In genomic region chr6:113695766-113696355, GRCm38 (mm10) we compare ENCODE assay signal across 8 mouse cellular contexts. TPM values are rescaled to one million over a fixed set of nuclear protein-coding genes. Genes with fewer than 3 reads are reported as not detected.
DNase-seq lines count a peak whose midpoint lies in the region; ATAC-seq and TF ChIP-seq lines count a peak whose summit lies in the region.

No protein-coding gene starts in this region.

- peak; percentile 19 for DNase-seq in lung, postnatal 10 days
- no peak for DNase-seq in lung, postnatal 14 days
- no peak for DNase-seq in urinary bladder, postnatal 10 days (ENCODE audit: low spot score)
- DNase-seq in right cerebral cortex, postnatal 14 days = no peak
- DNase-seq in lung, adult 2 months = no peak

- 70% methylated on average over 4 of the region's 4 CpGs for WGBS in embryonic facial prominence, embryonic 13.5 days
- WGBS in intestine, embryonic 15.5 days = 43% methylated on average over 4 of the region's 4 CpGs
- WGBS in neural tube, embryonic 15.5 days = 67% methylated on average over 4 of the region's 4 CpGs
- WGBS in lung, adult 2 months = 45% methylated on average over 4 of the region's 4 CpGs

- H3K27ac ChIP-seq in embryonic facial prominence, embryonic 13.5 days = peak overlapping the region; percentile 91; the same call in 1 of the 2 replicates
- peak overlapping the region; percentile 92 for H3K27ac ChIP-seq in intestine, embryonic 15.5 days
- H3K27ac ChIP-seq in neural tube, embryonic 15.5 days (replicated peaks) = peak overlapping the region; percentile 85

- H3K9me3 ChIP-seq in embryonic facial prominence, embryonic 13.5 days = no peaks in the 10 kb centered on the region
- H3K9me3 ChIP-seq in intestine, embryonic 15.5 days = no peaks in the 10 kb centered on the region
- no peaks in the 10 kb centered on the region for H3K9me3 ChIP-seq in neural tube, embryonic 15.5 days (replicated peaks)

- no peak for ATAC-seq in embryonic facial prominence, embryonic 13.5 days (ENCODE audit: insufficient number of reproducible peaks, insufficient read depth, low FRiP score, low TSS enrichment, low read depth)
- ATAC-seq in intestine, embryonic 15.5 days = no peak
- no peak for ATAC-seq in neural tube, embryonic 15.5 days (ENCODE audit: low FRiP score)

- no peak for TF ChIP-seq CTCF in lung, adult 2 months (IDR thresholded peaks at IDR 0.05; ENCODE audit: insufficient read depth, low read length)

- H3K36me3 ChIP-seq in embryonic facial prominence, embryonic 13.5 days = peaks cover 11% of the 10 kb centered on the region
- H3K36me3 ChIP-seq in intestine, embryonic 15.5 days = no peaks in the 10 kb centered on the region
- no peaks in the 10 kb centered on the region for H3K36me3 ChIP-seq in neural tube, embryonic 15.5 days

- peak overlapping the region; percentile 93 for H3K4me2 ChIP-seq in embryonic facial prominence, embryonic 13.5 days
- H3K4me2 ChIP-seq in intestine, embryonic 15.5 days (replicated peaks) = peak overlapping the region; percentile 57
- H3K4me2 ChIP-seq in neural tube, embryonic 15.5 days = peak overlapping the region; percentile 96

- peaks cover 24% of the 10 kb centered on the region for H3K4me1 ChIP-seq in embryonic facial prominence, embryonic 13.5 days
- peaks cover 14% of the 10 kb centered on the region for H3K4me1 ChIP-seq in intestine, embryonic 15.5 days (replicated peaks)
- H3K4me1 ChIP-seq in neural tube, embryonic 15.5 days = peaks cover 36% of the 10 kb centered on the region
- peaks cover 10% of the 10 kb centered on the region for H3K4me1 ChIP-seq in lung, adult 2 months (ENCODE audit: control insufficient read depth, insufficient read depth, low read length)

- peak overlapping the region; percentile 62; the same call in 1 of the 2 replicates for H3K9ac ChIP-seq in embryonic facial prominence, embryonic 13.5 days
- H3K9ac ChIP-seq in intestine, embryonic 15.5 days = no peak overlapping the region
- H3K9ac ChIP-seq in neural tube, embryonic 15.5 days (replicated peaks) = peak overlapping the region; percentile 49; the same call in 1 of the 2 replicates

- H3K27me3 ChIP-seq in embryonic facial prominence, embryonic 13.5 days = no peaks in the 10 kb centered on the region
- no peaks in the 10 kb centered on the region for H3K27me3 ChIP-seq in intestine, embryonic 15.5 days (replicated peaks)
- no peaks in the 10 kb centered on the region for H3K27me3 ChIP-seq in neural tube, embryonic 15.5 days (replicated peaks)

- TF ChIP-seq POLR2A in lung, adult 2 months (IDR thresholded peaks at IDR 0.05; ENCODE audit: borderline replicate concordance, extremely low read depth, low read depth, low read length) = no peak

- peak overlapping the region; percentile 91 for H3K4me3 ChIP-seq in embryonic facial prominence, embryonic 13.5 days
- H3K4me3 ChIP-seq in intestine, embryonic 15.5 days (replicated peaks) = no peak overlapping the region; the same call in 1 of the 2 replicates
- H3K4me3 ChIP-seq in neural tube, embryonic 15.5 days (replicated peaks) = peak overlapping the region; percentile 87
- H3K4me3 ChIP-seq in lung, adult 2 months (replicated peaks; ENCODE audit: extremely low read depth, low read depth, low read length) = no peak overlapping the region

RNA-seq across cellular contexts. Expression of gene Tatdn2, which starts 1.0 kb away (rescaled TPM):
- polyA plus RNA-seq in embryonic facial prominence, embryonic 13.5 days (2015; fragmentation: Nextera tagmentation; extraction: Ambion mirVana) = 0.70 and 0.72 TPM in 2 replicates
- 0.97 and 1.2 TPM in 2 replicates for polyA plus RNA-seq in intestine, embryonic 15.5 days (2015; fragmentation: Nextera tagmentation; extraction: Ambion mirVana)
- 0.96 and 1.4 TPM in 2 replicates for polyA plus RNA-seq in neural tube, embryonic 15.5 days (2015; fragmentation: Nextera tagmentation; extraction: Ambion mirVana)
- 21.0 and 24.5 TPM in 2 replicates for polyA plus RNA-seq in lung, adult 2 months (2012; rRNA removed)

RNA-seq across cellular contexts. Expression of gene Ghrl, which starts 23.8 kb away (rescaled TPM):
- polyA plus RNA-seq in embryonic facial prominence, embryonic 13.5 days (2015; fragmentation: Nextera tagmentation; extraction: Ambion mirVana) = 0.32 TPM in 1 of 2 replicates, not detected in the other
- 103 and 125 TPM in 2 replicates for polyA plus RNA-seq in intestine, embryonic 15.5 days (2015; fragmentation: Nextera tagmentation; extraction: Ambion mirVana)
- 1.1 and 1.9 TPM in 2 replicates for polyA plus RNA-seq in neural tube, embryonic 15.5 days (2015; fragmentation: Nextera tagmentation; extraction: Ambion mirVana)
- 1.8 and 2.0 TPM in 2 replicates for polyA plus RNA-seq in lung, adult 2 months (2012; rRNA removed)

RNA-seq across cellular contexts. Expression of gene Sec13, which starts 44.7 kb away (rescaled TPM):
- polyA plus RNA-seq in embryonic facial prominence, embryonic 13.5 days (2015; fragmentation: Nextera tagmentation; extraction: Ambion mirVana) = 288 and 296 TPM in 2 replicates
- polyA plus RNA-seq in intestine, embryonic 15.5 days (2015; fragmentation: Nextera tagmentation; extraction: Ambion mirVana) = 254 and 276 TPM in 2 replicates
- polyA plus RNA-seq in neural tube, embryonic 15.5 days (2015; fragmentation: Nextera tagmentation; extraction: Ambion mirVana) = 194 and 214 TPM in 2 replicates
- 98.2 and 115 TPM in 2 replicates for polyA plus RNA-seq in lung, adult 2 months (2012; rRNA removed)

RNA-seq across cellular contexts. Expression of gene Irak2, which starts 57.6 kb away (rescaled TPM):
- 2.4 and 2.8 TPM in 2 replicates for polyA plus RNA-seq in embryonic facial prominence, embryonic 13.5 days (2015; fragmentation: Nextera tagmentation; extraction: Ambion mirVana)
- 11.0 and 13.9 TPM in 2 replicates for polyA plus RNA-seq in intestine, embryonic 15.5 days (2015; fragmentation: Nextera tagmentation; extraction: Ambion mirVana)
- polyA plus RNA-seq in neural tube, embryonic 15.5 days (2015; fragmentation: Nextera tagmentation; extraction: Ambion mirVana) = 2.5 and 4.5 TPM in 2 replicates
- 48.8 and 53.8 TPM in 2 replicates for polyA plus RNA-seq in lung, adult 2 months (2012; rRNA removed)

Comparison
In these comparisons a context has a peak if more than half of its experiments do, and no peak if none do; other contexts are left out.
1. H3K4me3 ChIP-seq: peak in embryonic facial prominence, embryonic 13.5 days (single experiment) and neural tube, embryonic 15.5 days (single experiment); none in intestine, embryonic 15.5 days (single experiment) and lung, adult 2 months (single experiment).
2. RNA of gene Ghrl, which starts 23.8 kb away (polyA plus RNA-seq): 103 to 125 TPM in intestine, embryonic 15.5 days; 1.8 to 2.0 TPM in lung, adult 2 months, 1.1 to 1.9 TPM in neural tube, embryonic 15.5 days and 0.32 TPM in embryonic facial prominence, embryonic 13.5 days; every median in the first group is over 10 times any median in the second.
3. Peak in every context shown above with its lines, with median percentiles within 50 percentile points of each other: H3K27ac ChIP-seq and H3K4me2 ChIP-seq.